Mouse (Mus musculus): ENCODE results near the gene Nxpe4. TPM values are rescaled to one million over a fixed set of nuclear protein-coding genes. Genes with fewer than 3 reads are reported as not detected.

The Nxpe4 gene
- polyA plus RNA-seq, 1 experiment from 2014 or later = 8.3 TPM

GRCm38 (mm10) chr9:48422382-48422781, 260.6 kb downstream of the Nxpe4 start:
- H3K4me1 ChIP-seq (ENCODE audit: control insufficient read depth, insufficient read depth, low read length) = no peaks in the 10 kb centered on the region
- H3K9ac ChIP-seq (replicated peaks; ENCODE audit: low read depth, low read length) = no peak overlapping the region
- no peaks in the 10 kb centered on the region for H3K9me3 ChIP-seq (ENCODE audit: control insufficient read depth, low read depth, low read length)
- H3K27ac ChIP-seq (ENCODE audit: low read length) = no peak overlapping the region
- no peaks in the 10 kb centered on the region for H3K27me3 ChIP-seq (ENCODE audit: control insufficient read depth, insufficient read depth, low read length)
- no peaks in the 10 kb centered on the region for H3K36me3 ChIP-seq (ENCODE audit: control insufficient read depth, insufficient read depth, low read length)
- 83% methylated on average over 8 of the region's 8 CpGs for WGBS
- no peak for ATAC-seq (ENCODE audit: insufficient number of reproducible peaks, insufficient read depth, low FRiP score, low read depth)
- H3K4me2 ChIP-seq (replicated peaks; ENCODE audit: low read depth, low read length) = no peak overlapping the region
- no peak overlapping the region for H3K4me3 ChIP-seq (ENCODE audit: low read depth, low read length)

DNA sequence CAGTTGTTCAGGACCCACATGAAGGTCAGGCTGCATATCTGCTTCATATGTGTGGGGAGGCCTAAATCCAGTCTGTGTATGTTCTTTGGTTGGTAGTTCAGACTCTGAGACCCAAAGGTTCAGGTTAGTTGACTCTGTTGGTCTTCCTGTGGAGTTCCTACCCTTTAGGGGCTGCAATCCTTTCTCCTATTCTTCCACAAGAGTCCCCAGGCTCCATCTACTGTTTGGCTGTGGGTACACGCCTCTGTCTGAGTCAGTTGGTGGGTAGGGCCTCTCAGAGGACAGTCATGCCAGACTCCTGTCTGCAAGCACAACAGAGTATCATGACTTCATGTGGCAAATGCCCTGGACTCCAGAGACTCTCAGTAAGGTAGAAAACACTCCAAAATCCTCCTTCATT, 261.4 kb downstream of the Nxpe4 start:
- Histone ChIP-seq H3K9me3 (ENCODE audit: control insufficient read depth, low read depth, low read length) (no peaks in the 10 kb centered on the region), H3K4me1 (ENCODE audit: control insufficient read depth, insufficient read depth, low read length) (no peaks in the 10 kb centered on the region), H3K9ac (replicated peaks; ENCODE audit: low read depth, low read length) (no peak overlapping the region), H3K36me3 (ENCODE audit: control insufficient read depth, insufficient read depth, low read length) (no peaks in the 10 kb centered on the region), H3K4me3 (ENCODE audit: low read depth, low read length) (no peak overlapping the region), H3K27ac (ENCODE audit: low read length) (no peak overlapping the region), H3K4me2 (replicated peaks; ENCODE audit: low read depth, low read length) (no peak overlapping the region), H3K27me3 (ENCODE audit: control insufficient read depth, insufficient read depth, low read length) (no peaks in the 10 kb centered on the region)
- ATAC-seq (ENCODE audit: insufficient number of reproducible peaks, insufficient read depth, low FRiP score, low read depth) = no peak
- 19% methylated on average over 1 of the region's 1 CpGs for WGBS

DNA sequence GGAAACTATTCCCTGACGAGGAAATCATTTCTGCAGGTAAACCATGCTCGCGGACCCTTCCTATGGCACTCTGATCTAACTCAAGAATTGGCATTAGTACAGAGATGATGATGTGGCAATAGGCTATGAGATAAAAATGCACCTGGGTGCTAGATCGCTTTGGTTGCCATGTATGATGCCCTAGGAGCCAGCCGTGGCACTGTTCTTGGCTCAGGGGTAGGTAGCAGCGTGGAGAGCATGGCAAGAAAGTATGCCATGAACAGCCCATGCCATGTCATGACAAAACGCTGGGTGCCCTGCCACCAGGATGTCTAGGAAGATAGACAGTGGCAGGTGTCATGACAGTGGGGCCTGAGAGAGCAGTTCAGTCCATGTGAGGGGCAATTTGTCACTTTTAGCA, 265.4 kb downstream of the Nxpe4 start:
- WGBS = 84% methylated on average over 7 of the region's 7 CpGs
- no peaks in the 10 kb centered on the region for H3K9me3 ChIP-seq (ENCODE audit: control insufficient read depth, low read depth, low read length)

GRCm38 (mm10) chr9:48432449-48432848, 270.6 kb downstream of the Nxpe4 start:
- Histone ChIP-seq H3K27ac (ENCODE audit: low read length) (no peak overlapping the region), H3K9me3 (ENCODE audit: control insufficient read depth, low read depth, low read length) (no peaks in the 10 kb centered on the region), H3K4me2 (replicated peaks; ENCODE audit: low read depth, low read length) (no peak overlapping the region), H3K4me3 (ENCODE audit: low read depth, low read length) (no peak overlapping the region), H3K4me1 (ENCODE audit: control insufficient read depth, insufficient read depth, low read length) (no peaks in the 10 kb centered on the region), H3K27me3 (ENCODE audit: control insufficient read depth, insufficient read depth, low read length) (no peaks in the 10 kb centered on the region), H3K9ac (replicated peaks; ENCODE audit: low read depth, low read length) (no peak overlapping the region), H3K36me3 (ENCODE audit: control insufficient read depth, insufficient read depth, low read length) (no peaks in the 10 kb centered on the region)
- 81% methylated on average over 8 of the region's 8 CpGs for WGBS
- ATAC-seq (ENCODE audit: insufficient number of reproducible peaks, insufficient read depth, low FRiP score, low read depth) = no peak

More for the DNA sequence above, 265.4 kb downstream of the Nxpe4 start:
- Histone ChIP-seq H3K4me3 (ENCODE audit: low read depth, low read length) (no peak overlapping the region), H3K27me3 (ENCODE audit: control insufficient read depth, insufficient read depth, low read length) (no peaks in the 10 kb centered on the region), H3K4me2 (replicated peaks; ENCODE audit: low read depth, low read length) (no peak overlapping the region), H3K4me1 (ENCODE audit: control insufficient read depth, insufficient read depth, low read length) (no peaks in the 10 kb centered on the region), H3K9ac (replicated peaks; ENCODE audit: low read depth, low read length) (no peak overlapping the region), H3K27ac (ENCODE audit: low read length) (no peak overlapping the region), H3K36me3 (ENCODE audit: control insufficient read depth, insufficient read depth, low read length) (no peaks in the 10 kb centered on the region)
- ATAC-seq (ENCODE audit: insufficient number of reproducible peaks, insufficient read depth, low FRiP score, low read depth) = no peak

GRCm38 (mm10) chr9:48443873-48444272, 282.1 kb downstream of the Nxpe4 start:
- H3K9me3 ChIP-seq (ENCODE audit: control insufficient read depth, low read depth, low read length) = no peaks in the 10 kb centered on the region
- H3K4me1 ChIP-seq (ENCODE audit: control insufficient read depth, insufficient read depth, low read length) = no peaks in the 10 kb centered on the region
- 89% methylated on average over 1 of the region's 1 CpGs for WGBS
- H3K4me3 ChIP-seq (ENCODE audit: low read depth, low read length) = no peak overlapping the region
- H3K4me2 ChIP-seq (replicated peaks; ENCODE audit: low read depth, low read length) = no peak overlapping the region
- no peak overlapping the region for H3K27ac ChIP-seq (ENCODE audit: low read length)
- no peaks in the 10 kb centered on the region for H3K27me3 ChIP-seq (ENCODE audit: control insufficient read depth, insufficient read depth, low read length)
- H3K36me3 ChIP-seq (ENCODE audit: control insufficient read depth, insufficient read depth, low read length) = no peaks in the 10 kb centered on the region
- no peak for ATAC-seq (ENCODE audit: insufficient number of reproducible peaks, insufficient read depth, low FRiP score, low read depth)
- no peak overlapping the region for H3K9ac ChIP-seq (replicated peaks; ENCODE audit: low read depth, low read length)

DNA sequence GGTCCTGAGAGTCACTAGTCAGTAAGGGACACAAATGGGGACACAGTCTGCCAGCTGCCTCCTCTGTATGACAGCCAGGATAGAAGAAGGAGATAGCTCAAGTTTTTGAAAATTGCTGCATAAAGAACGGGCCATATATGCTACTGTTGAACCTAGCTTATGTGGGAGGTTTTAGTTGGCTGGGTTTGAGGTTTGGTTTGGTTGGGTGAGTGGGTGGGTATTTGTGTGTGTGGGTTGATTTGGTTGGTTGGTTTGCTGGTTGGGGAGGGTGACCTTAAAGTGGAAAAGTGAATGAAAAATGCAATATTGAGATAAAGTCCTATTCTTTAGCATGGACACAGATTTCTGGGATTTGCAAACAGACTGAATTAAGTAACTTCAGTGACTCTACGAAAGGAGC, 283.0 kb downstream of the Nxpe4 start:
- Histone ChIP-seq H3K4me1 (ENCODE audit: control insufficient read depth, insufficient read depth, low read length) (no peaks in the 10 kb centered on the region), H3K9me3 (ENCODE audit: control insufficient read depth, low read depth, low read length) (no peaks in the 10 kb centered on the region), H3K36me3 (ENCODE audit: control insufficient read depth, insufficient read depth, low read length) (no peaks in the 10 kb centered on the region), H3K27ac (ENCODE audit: low read length) (no peak overlapping the region), H3K27me3 (ENCODE audit: control insufficient read depth, insufficient read depth, low read length) (no peaks in the 10 kb centered on the region), H3K4me3 (ENCODE audit: low read depth, low read length) (no peak overlapping the region), H3K4me2 (replicated peaks; ENCODE audit: low read depth, low read length) (no peak overlapping the region), H3K9ac (replicated peaks; ENCODE audit: low read depth, low read length) (no peak overlapping the region)
- no peak for ATAC-seq (ENCODE audit: insufficient number of reproducible peaks, insufficient read depth, low FRiP score, low read depth)
- 83% methylated on average over 2 of the region's 2 CpGs for WGBS

DNA sequence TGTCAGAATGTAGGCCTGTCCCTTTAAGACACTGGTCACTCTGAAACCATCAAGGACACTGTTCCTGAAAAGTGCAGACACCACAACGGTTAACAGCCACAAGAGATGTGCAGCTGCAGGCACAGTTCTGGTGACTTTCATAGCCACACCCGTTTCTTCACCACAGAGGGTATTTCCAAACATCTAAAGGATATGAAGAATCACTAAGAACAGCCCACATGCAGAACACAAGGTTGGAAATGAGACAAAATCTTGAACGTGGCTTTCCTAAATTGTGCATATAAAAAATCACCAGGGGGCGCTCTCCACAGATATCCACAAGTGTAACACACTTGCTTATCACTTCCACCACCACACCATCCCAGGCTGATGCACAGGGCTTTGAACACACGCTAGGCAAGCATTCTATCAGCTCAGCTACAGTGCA, 286.0 kb downstream of the Nxpe4 start:
- Histone ChIP-seq H3K4me1 (ENCODE audit: control insufficient read depth, insufficient read depth, low read length) (no peaks in the 10 kb centered on the region), H3K27ac (ENCODE audit: low read length) (no peak overlapping the region), H3K9ac (replicated peaks; ENCODE audit: low read depth, low read length) (no peak overlapping the region), H3K4me3 (ENCODE audit: low read depth, low read length) (no peak overlapping the region), H3K4me2 (replicated peaks; ENCODE audit: low read depth, low read length) (no peak overlapping the region), H3K36me3 (ENCODE audit: control insufficient read depth, insufficient read depth, low read length) (no peaks in the 10 kb centered on the region), H3K27me3 (ENCODE audit: control insufficient read depth, insufficient read depth, low read length) (no peaks in the 10 kb centered on the region), H3K9me3 (ENCODE audit: control insufficient read depth, low read depth, low read length) (no peaks in the 10 kb centered on the region)
- no peak for ATAC-seq (ENCODE audit: insufficient number of reproducible peaks, insufficient read depth, low FRiP score, low read depth)
- 41% methylated on average over 5 of the region's 5 CpGs for WGBS

Other genes with a start within 250 kb of the Nxpe4 start
- 1.5 and 1.6 TPM in 2 replicates for gene Nxpe2, start 191.4 kb downstream of the Nxpe4 start, polyA plus RNA-seq (2014; fragmentation: Nextera tagmentation; extraction: Ambion mirVana)